Mouse (Mus musculus): ENCODE measurements around the gene Nup50.

DNA sequence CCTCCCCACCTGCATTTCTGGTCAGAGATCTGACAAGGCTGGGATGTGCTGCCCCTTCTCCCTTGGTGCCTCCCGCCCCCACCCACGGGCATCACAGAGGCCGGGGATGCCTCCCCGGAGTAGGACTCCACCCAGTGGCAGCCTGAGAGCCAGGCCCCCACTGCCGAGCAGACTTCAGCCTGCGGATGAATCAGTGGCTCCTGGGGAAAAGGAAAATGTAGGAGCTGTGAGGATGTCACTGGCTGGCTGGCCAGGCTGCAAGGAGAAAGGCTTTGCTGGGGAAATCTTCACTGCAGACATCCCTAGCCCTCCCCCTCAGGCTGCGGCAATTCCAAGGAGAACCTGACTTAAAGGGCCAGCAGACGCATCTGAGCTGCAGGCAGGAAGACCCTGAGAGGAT, 37.5 kb downstream of the Nup50 start:
- TF ChIP-seq POLR2A (IDR thresholded peaks at IDR 0.05; ENCODE audit: insufficient read depth, low read length) = no peak
- no peak for TF ChIP-seq CTCF (IDR thresholded peaks at IDR 0.05; ENCODE audit: low read depth, low read length)
- TF ChIP-seq EP300 (IDR thresholded peaks at IDR 0.05; ENCODE audit: insufficient read depth, low read depth, low read length) = no peak

Data from ES-Bruce4 (cell line).